Mouse (Mus musculus): ENCODE data around the gene Bptf.

DNA sequence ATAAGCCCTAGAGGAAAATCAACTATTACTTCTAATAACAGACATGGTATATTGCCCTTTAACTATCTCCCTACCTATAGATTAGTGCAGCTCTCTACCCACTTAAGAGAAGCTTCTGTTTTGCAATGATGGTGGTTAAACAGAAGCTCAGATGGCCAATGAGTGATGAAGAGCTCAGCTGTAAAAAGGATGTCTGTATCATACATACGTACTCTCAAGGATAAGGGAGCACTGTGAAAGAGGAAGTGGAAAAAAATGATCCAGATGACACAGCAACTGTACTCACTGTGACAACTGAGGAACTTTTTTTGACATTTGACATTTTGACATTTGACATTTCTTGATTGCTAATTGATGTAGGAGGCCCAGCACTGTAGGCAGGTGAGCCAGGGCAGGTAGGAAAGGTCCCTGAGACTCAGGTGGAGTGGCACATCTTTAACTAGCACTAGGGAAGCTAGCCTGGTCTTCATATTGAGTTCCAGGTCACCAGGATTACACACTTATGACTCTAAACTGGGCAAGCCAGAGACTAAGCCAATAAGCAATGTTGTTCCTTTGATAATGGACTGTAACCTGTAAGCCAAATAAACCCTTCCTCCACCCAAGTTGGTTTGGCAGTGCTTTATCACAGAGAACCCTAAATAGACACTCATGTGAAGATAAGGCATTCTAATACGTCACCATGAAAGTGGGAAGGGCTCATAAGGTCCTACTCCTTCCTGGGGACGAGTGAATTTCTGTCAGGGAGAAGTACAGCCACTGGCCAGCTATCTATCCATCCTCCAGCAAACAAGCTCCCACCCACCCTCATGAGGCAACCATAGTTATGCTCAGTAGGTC lies 137.5 kb downstream of the Bptf start:
- no peak for TF ChIP-seq CTCF (IDR thresholded peaks at IDR 0.05; ENCODE audit: borderline replicate concordance, control insufficient read depth, extremely low read depth, insufficient read depth, low read length, poor library complexity)
- no peak for TF ChIP-seq POLR2A (IDR thresholded peaks at IDR 0.05; ENCODE audit: control insufficient read depth, extremely low read depth, insufficient read depth, low read length, poor library complexity)
